Mouse (Mus musculus) myocyte (in vitro differentiated cells): ENCODE measurements at regions not wholly inside any gene's neighbourhood (a gene's known extent, or its start where the extent isn't known, plus 50 kb on each side); places are given as distances from the start of the nearest gene placed in this dataset.

Experiments used
- H3K27me3 ChIP-seq: one replicate; pipeline ENCODE4 v1.6.1; 2011; ENCODE audit not compliant: control insufficient read depth, insufficient read depth, insufficient read length
- H3K36me3 ChIP-seq: one replicate; pipeline ENCODE4 v1.6.1; 2011; ENCODE audit not compliant: control insufficient read depth, insufficient read depth
- H3K4me2 ChIP-seq: one replicate; pipeline ENCODE4 v1.6.1; 2011; ENCODE audit warnings: low read depth, control low read depth
- H3K4me3 ChIP-seq: one replicate; pipeline ENCODE4 v1.5.1; 2011; ENCODE audit warnings: mild to moderate bottlenecking, control low read depth, moderate library complexity
- H3K79me2 ChIP-seq: one replicate; pipeline ENCODE4 v1.6.1; 2011; ENCODE audit not compliant: control insufficient read depth, insufficient read depth
- H3ac ChIP-seq: one replicate; pipeline ENCODE4 v1.6.1; 2011; ENCODE audit not compliant: control insufficient read depth, insufficient read length
- CEBPB ChIP-seq: IDR thresholded peaks from 2 replicates; pipeline ENCODE4 v1.6.1; 2011; ENCODE audit warnings: mild to moderate bottlenecking, moderate library complexity; ENCODE audit not compliant: poor library complexity, insufficient read depth, severe bottlenecking
- E2F4 ChIP-seq: IDR thresholded peaks from one replicate; pipeline ENCODE4 v1.6.1; 2011; ENCODE audit warnings: mild to moderate bottlenecking, control low read depth, moderate library complexity; ENCODE audit not compliant: insufficient read depth
- MAX ChIP-seq: IDR thresholded peaks from one replicate; pipeline ENCODE4 v1.6.1; 2011; ENCODE audit warnings: low read depth, mild to moderate bottlenecking, control low read depth
- MYOD1 ChIP-seq, 3 experiments: IDR thresholded peaks; one replicate each; pipeline ENCODE4 v1.6.1; 2011; ENCODE audit warnings: control low read depth in 2 of 3, low read depth in 2 of 3, mild to moderate bottlenecking in 2 of 3, moderate library complexity in 1 of 3; ENCODE audit not compliant: insufficient read length in 2 of 3, control insufficient read depth in 1 of 3
- MYOG ChIP-seq, 3 experiments: IDR thresholded peaks; one replicate each; pipeline ENCODE4 v1.6.1; 2011; ENCODE audit warnings: control low read depth in 2 of 3, low read depth in 2 of 3, mild to moderate bottlenecking in 2 of 3; ENCODE audit not compliant: insufficient read length in 2 of 3, control insufficient read depth in 1 of 3, insufficient read depth in 1 of 3
- POLR2A ChIP-seq: IDR thresholded peaks from one replicate; pipeline ENCODE4 v1.6.1; 2011; ENCODE audit warnings: low read depth, mild to moderate bottlenecking, control low read depth, moderate library complexity; ENCODE audit not compliant: insufficient read length
- POLR2AphosphoS2 ChIP-seq: IDR thresholded peaks from one replicate; pipeline ENCODE4 v1.6.1; 2011; ENCODE audit warnings: low read depth, control low read depth; ENCODE audit not compliant: insufficient read length
- REST ChIP-seq: IDR thresholded peaks from one replicate; pipeline ENCODE4 v1.6.1; 2011; ENCODE audit warnings: mild to moderate bottlenecking, control low read depth, moderate library complexity; ENCODE audit not compliant: insufficient read depth, insufficient read length
- SRF ChIP-seq: IDR thresholded peaks from one replicate; pipeline ENCODE4 v1.6.1; 2011; ENCODE audit warnings: low read depth; ENCODE audit not compliant: control insufficient read depth, insufficient read length
- TCF12 ChIP-seq: IDR thresholded peaks from one replicate; pipeline ENCODE4 v1.6.1; 2011; ENCODE audit warnings: mild to moderate bottlenecking, control low read depth; ENCODE audit not compliant: poor library complexity, insufficient read depth, severe bottlenecking
- TCF3 ChIP-seq: IDR thresholded peaks from one replicate; pipeline ENCODE4 v1.6.1; 2011; ENCODE audit warnings: low read depth, control low read depth; ENCODE audit not compliant: insufficient read length
- USF1 ChIP-seq: IDR thresholded peaks from one replicate; pipeline ENCODE4 v1.6.1; 2011; ENCODE audit warnings: low read depth, mild to moderate bottlenecking, control low read depth, moderate library complexity

- Histone ChIP-seq H3K4me2 (no peak overlapping the region), H3K27me3 (no peaks in the 10 kb centered on the region), H3K79me2 (no peaks in the 10 kb centered on the region), H3K36me3 (no peaks in the 10 kb centered on the region), H3K4me3 (no peak overlapping the region), H3ac (no peak overlapping the region)
- no peak for TF ChIP-seq TCF3
- no peak for TF ChIP-seq POLR2A
- no peak for TF ChIP-seq SRF
- no peak for TF ChIP-seq MYOD1 (IDR thresholded peaks at IDR 0.05; ENCODE audit: control insufficient read depth in 1 of 3, insufficient read length in 2 of 3, low read depth in 2 of 3)
Observed at GRCm38 (mm10) chr2:131644166-131644858, 82.2 kb upstream of the Adra1d start.

DNA sequence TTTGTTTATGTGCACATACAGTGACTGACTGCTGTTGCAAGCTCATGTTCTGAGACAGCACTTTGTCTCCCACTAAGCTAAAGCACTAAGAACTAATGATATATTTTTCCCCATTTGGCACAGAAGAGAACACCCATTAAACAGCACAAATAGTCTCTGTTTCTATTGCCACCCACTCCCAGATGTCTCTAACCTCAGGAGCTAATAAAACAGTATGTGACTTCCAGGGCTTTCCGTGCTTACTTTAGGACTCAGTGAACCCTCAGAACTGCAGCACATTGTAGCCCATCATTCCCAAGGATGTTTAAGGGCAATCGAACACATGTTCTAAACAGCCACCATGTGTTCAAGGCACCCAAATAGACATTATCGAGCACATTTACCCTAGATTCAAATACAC, 80.4 kb upstream of the Adra1d start:
- no peaks in the 10 kb centered on the region for H3K79me2 ChIP-seq
- H3K4me2 ChIP-seq: no peak overlapping the region
- H3ac ChIP-seq: no peak overlapping the region
- H3K27me3 ChIP-seq: no peaks in the 10 kb centered on the region
- no peaks in the 10 kb centered on the region for H3K36me3 ChIP-seq
- TF ChIP-seq POLR2AphosphoS2: no peak
- no peak overlapping the region for H3K4me3 ChIP-seq

DNA sequence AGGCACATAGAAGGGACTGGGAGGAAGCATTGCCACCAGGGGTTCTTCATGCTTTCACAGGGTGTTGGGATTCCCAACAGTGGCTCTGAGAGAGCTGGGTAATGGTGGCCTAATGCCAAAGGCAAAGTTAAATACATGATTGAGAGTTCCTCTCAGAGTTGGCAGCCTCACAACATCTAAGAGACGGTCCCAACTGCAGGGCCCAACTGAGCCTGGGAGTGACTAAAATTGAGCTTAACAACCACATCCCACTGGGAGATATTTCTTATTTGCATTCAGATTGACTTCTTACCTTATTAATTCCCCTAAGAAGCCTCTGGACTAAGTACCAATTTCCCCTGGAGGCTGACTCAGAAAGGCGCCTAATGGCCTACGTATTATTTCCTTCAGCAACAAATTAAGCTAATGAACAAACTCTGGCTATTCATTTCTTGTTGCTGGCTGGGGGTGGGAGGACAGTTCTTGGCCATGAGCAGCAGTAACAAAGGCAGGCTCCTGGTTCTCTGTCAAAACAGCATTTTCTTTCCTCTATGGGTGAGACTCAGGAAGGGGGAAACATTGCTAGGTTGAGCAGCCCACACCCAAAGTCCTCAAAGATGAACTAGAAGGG, 77.0 kb upstream of the Adra1d start:
- Histone ChIP-seq H3K79me2 (no peaks in the 10 kb centered on the region), H3K4me2 (no peak overlapping the region), H3ac (no peak overlapping the region), H3K27me3 (no peaks in the 10 kb centered on the region), H3K36me3 (no peaks in the 10 kb centered on the region), H3K4me3 (no peak overlapping the region)
- TF ChIP-seq CEBPB (no peak), MYOG (IDR thresholded peaks at IDR 0.05; ENCODE audit: control insufficient read depth in 1 of 3, insufficient read depth in 1 of 3, insufficient read length in 2 of 3, low read depth in 2 of 3) (no peak), REST (no peak), TCF12 (no peak), MAX (no peak), USF1 (no peak), POLR2AphosphoS2 (no peak)

GRCm38 (mm10) chr2:131635791-131636190, 73.7 kb upstream of the Adra1d start:
- H3K4me2 ChIP-seq: no peak overlapping the region
- no peaks in the 10 kb centered on the region for H3K27me3 ChIP-seq
- H3K4me3 ChIP-seq: no peak overlapping the region
- no peak for TF ChIP-seq E2F4
- no peak for TF ChIP-seq MYOD1 (IDR thresholded peaks at IDR 0.05; ENCODE audit: control insufficient read depth in 1 of 3, insufficient read length in 2 of 3, low read depth in 2 of 3)
- TF ChIP-seq MAX: no peak
- TF ChIP-seq POLR2AphosphoS2: no peak
- no peak for TF ChIP-seq MYOG (IDR thresholded peaks at IDR 0.05; ENCODE audit: control insufficient read depth in 1 of 3, insufficient read depth in 1 of 3, insufficient read length in 2 of 3, low read depth in 2 of 3)
- no peak for TF ChIP-seq SRF
- TF ChIP-seq TCF12: no peak
- no peak for TF ChIP-seq CEBPB
- no peak for TF ChIP-seq USF1
- H3K36me3 ChIP-seq: no peaks in the 10 kb centered on the region
- H3ac ChIP-seq: no peak overlapping the region
- H3K79me2 ChIP-seq: no peaks in the 10 kb centered on the region

- no peak overlapping the region for H3K4me3 ChIP-seq
- TF ChIP-seq POLR2AphosphoS2 (no peak), CEBPB (no peak), REST (no peak), MYOD1 (IDR thresholded peaks at IDR 0.05; ENCODE audit: control insufficient read depth in 1 of 3, insufficient read length in 2 of 3, low read depth in 2 of 3) (no peak), MYOG (IDR thresholded peaks at IDR 0.05; ENCODE audit: control insufficient read depth in 1 of 3, insufficient read depth in 1 of 3, insufficient read length in 2 of 3, low read depth in 2 of 3) (no peak)
- no peaks in the 10 kb centered on the region for H3K79me2 ChIP-seq
- no peak overlapping the region for H3K4me2 ChIP-seq
- H3K36me3 ChIP-seq: no peaks in the 10 kb centered on the region
- H3ac ChIP-seq: no peak overlapping the region
- H3K27me3 ChIP-seq: no peaks in the 10 kb centered on the region
Observed at GRCm38 (mm10) chr2:131617916-131618315, 55.8 kb upstream of the Adra1d start.

DNA sequence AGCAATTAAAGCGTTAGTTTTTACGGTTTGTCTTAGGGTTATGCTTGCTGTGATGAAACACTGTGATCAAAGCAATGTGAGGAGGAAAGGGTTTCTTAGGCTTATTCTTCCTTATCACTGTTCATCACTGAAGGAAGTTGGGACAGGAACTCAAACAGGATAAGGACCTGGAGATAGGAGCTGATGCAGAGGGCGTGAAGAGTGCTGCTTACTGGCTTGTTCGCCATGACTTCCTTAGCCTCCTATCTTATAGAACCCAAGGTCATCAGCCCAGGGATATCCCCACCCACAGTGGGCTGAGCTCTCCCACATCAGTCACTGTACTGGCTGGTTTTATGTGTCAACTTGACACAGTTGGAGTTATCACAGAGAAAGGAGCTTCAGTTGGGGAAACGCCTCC, 50.4 kb upstream of the Adra1d start:
- TF ChIP-seq TCF12 (no peak), MAX (no peak), TCF3 (no peak), CEBPB (no peak), POLR2AphosphoS2 (no peak), USF1 (no peak), E2F4 (no peak)
- Histone ChIP-seq H3K36me3 (no peaks in the 10 kb centered on the region), H3K4me2 (no peak overlapping the region), H3K4me3 (no peak overlapping the region), H3K27me3 (no peaks in the 10 kb centered on the region), H3K79me2 (no peaks in the 10 kb centered on the region), H3ac (no peak overlapping the region)
